Mouse (Mus musculus): Measurements from ENCODE around the gene Hsdl1. TPM values are rescaled to one million over a fixed set of nuclear protein-coding genes. Genes with fewer than 3 reads are reported as not detected.
A peak's percentile ranks its signal among the peaks of the same experiment; 100 is the strongest.

The Hsdl1 gene
- polyA plus RNA-seq, 1 experiment from 2014 or later = 35.3 TPM

DNA sequence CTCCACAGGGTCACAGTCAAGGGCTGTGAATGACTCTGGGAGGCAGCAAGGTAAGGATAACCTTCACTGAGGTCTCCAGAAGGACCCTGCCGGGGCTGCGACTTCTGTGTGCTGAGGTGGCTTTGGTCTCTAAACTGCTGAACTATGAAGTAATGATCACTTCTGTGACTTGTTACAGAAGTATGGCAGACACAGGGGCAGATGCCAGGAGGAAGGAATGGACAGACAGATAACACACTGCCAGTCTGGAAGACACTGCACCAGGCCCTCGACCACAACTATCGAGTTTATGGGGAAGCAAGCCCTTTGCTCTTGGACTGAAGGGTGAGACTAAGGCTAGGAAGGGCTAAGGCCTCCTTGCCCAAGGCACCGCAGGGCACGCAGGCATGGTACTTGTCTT, 3.8 kb downstream of the Hsdl1 start:
- H3K36me3 ChIP-seq = peaks cover 15% of the 10 kb centered on the region
- H3K4me1 ChIP-seq = peaks cover 42% of the 10 kb centered on the region
- WGBS = 85% methylated on average over 6 of the region's 6 CpGs
- no peak overlapping the region for H3K4me3 ChIP-seq
- DNase-seq (ENCODE audit: low spot score) = no peak
- H3K27me3 ChIP-seq (ENCODE audit: insufficient read depth, poor library complexity, severe bottlenecking) = peaks cover 7% of the 10 kb centered on the region
- no peaks in the 10 kb centered on the region for H3K9me3 ChIP-seq
- no peak overlapping the region for H3K27ac ChIP-seq

- Histone ChIP-seq H3K36me3 (peaks cover 28% of the 10 kb centered on the region), H3K4me1 (peaks cover 34% of the 10 kb centered on the region), H3K9me3 (no peaks in the 10 kb centered on the region), H3K27me3 (ENCODE audit: insufficient read depth, poor library complexity, severe bottlenecking) (no peaks in the 10 kb centered on the region; the same call in 1 of the 2 replicates), H3K4me3 (no peak overlapping the region), H3K27ac (no peak overlapping the region)
- DNase-seq (ENCODE audit: low spot score) = no peak
- 28% methylated on average over 4 of the region's 4 CpGs for WGBS
These were observed 5.1 kb downstream of the Hsdl1 start for GRCm38 (mm10) chr8:119569881-119570280.

DNA sequence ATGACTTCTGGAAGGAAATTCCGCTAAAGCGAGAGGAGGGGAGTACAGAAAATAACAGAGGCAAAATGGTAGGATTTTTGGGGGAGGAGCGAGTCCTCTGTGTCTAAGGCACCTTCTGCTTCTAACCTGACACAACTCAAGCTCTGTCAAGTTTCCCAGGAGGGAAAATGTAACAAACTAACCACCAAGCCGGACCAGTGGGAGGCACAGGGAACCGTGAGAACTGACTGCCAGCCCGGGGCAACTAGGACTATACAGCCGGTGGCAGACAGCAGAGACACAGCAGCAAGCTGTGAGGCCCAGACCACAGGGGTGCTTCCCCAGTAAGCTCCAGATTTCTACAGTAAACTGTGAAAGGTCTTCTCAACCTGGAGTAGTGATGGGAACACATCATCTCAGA, 6.0 kb downstream of the Hsdl1 start:
- no peak overlapping the region for H3K4me3 ChIP-seq
- no peaks in the 10 kb centered on the region for H3K9me3 ChIP-seq
- peaks cover 36% of the 10 kb centered on the region for H3K36me3 ChIP-seq
- H3K27me3 ChIP-seq (ENCODE audit: insufficient read depth, poor library complexity, severe bottlenecking) = no peaks in the 10 kb centered on the region; the same call in 1 of the 2 replicates
- H3K4me1 ChIP-seq = peaks cover 25% of the 10 kb centered on the region
- H3K27ac ChIP-seq = no peak overlapping the region
- no peak for DNase-seq (ENCODE audit: low spot score)
- 55% methylated on average over 7 of the region's 7 CpGs for WGBS

- H3K27ac ChIP-seq = no peak overlapping the region
- WGBS = 86% methylated on average over 9 of the region's 9 CpGs
- DNase-seq (ENCODE audit: low spot score) = no peak
- peaks cover 43% of the 10 kb centered on the region for H3K36me3 ChIP-seq
- H3K9me3 ChIP-seq = no peaks in the 10 kb centered on the region
- H3K4me3 ChIP-seq = no peak overlapping the region
- H3K4me1 ChIP-seq = peaks cover 21% of the 10 kb centered on the region
- no peaks in the 10 kb centered on the region; the same call in 1 of the 2 replicates for H3K27me3 ChIP-seq (ENCODE audit: insufficient read depth, poor library complexity, severe bottlenecking)
These were observed 6.7 kb downstream of the Hsdl1 start for GRCm38 (mm10) chr8:119568251-119568650.

DNA sequence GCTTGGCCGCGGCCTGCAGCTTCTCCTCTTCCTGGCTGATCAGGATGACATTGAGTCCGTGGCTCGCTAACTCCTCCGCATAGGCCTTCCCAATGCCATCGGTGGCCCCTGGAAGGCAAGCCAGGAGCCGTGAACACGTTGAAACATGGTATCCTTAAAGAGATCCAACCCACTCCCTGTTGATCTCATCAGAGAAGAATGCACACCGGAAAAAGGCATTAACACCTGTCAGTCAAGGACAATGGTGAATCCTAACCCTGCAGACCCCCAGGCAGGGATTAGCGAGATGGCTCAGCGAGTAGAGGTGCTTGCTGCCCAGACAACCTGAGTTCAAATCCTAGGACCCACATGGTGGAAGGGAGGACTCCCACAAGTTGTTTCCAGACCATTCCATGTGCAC, 8.6 kb downstream of the Hsdl1 start:
- H3K4me3 ChIP-seq = no peak overlapping the region
- H3K4me1 ChIP-seq = peaks cover 17% of the 10 kb centered on the region
- no peaks in the 10 kb centered on the region; the same call in 1 of the 2 replicates for H3K27me3 ChIP-seq (ENCODE audit: insufficient read depth, poor library complexity, severe bottlenecking)
- no peaks in the 10 kb centered on the region for H3K9me3 ChIP-seq
- no peak for DNase-seq (ENCODE audit: low spot score)
- H3K27ac ChIP-seq = no peak overlapping the region
- 64% methylated on average over 11 of the region's 11 CpGs for whole genome bisulfite sequencing
- H3K36me3 ChIP-seq = peaks cover 60% of the 10 kb centered on the region

DNA sequence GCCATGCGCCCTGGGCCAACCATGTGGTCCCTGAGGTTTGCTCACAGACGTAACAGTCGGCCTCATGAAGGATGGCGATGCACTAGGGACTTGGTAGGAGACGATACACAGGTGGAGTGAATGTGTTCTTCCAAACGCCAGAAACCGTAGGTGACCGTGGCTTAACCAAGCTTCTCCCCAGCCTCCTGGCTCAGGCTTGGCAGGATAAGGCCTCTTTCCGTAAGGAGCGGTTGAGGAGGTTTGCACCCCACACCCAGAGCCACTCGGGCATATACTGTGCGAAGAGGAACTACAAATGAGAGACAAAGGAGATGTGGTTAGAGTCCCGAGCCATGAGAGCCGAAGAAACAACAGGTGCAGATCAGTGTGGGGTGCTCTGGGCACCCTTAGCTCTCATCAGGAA, 11.1 kb downstream of the Hsdl1 start:
- peaks cover 4% of the 10 kb centered on the region; the same call in 1 of the 2 replicates for H3K4me1 ChIP-seq
- WGBS = 93% methylated on average over 14 of the region's 14 CpGs
- H3K27me3 ChIP-seq (ENCODE audit: insufficient read depth, poor library complexity, severe bottlenecking) = no peaks in the 10 kb centered on the region; the same call in 1 of the 2 replicates
- H3K9me3 ChIP-seq = no peaks in the 10 kb centered on the region
- peaks cover 60% of the 10 kb centered on the region for H3K36me3 ChIP-seq
- H3K27ac ChIP-seq = no peak overlapping the region
- no peak for DNase-seq (ENCODE audit: low spot score)
- H3K4me3 ChIP-seq = no peak overlapping the region

GRCm38 (mm10) chr8:119559402-119559720, 15.6 kb downstream of the Hsdl1 start:
- 83% methylated on average over 6 of the region's 6 CpGs for WGBS
- Histone ChIP-seq H3K27me3 (ENCODE audit: insufficient read depth, poor library complexity, severe bottlenecking) (no peaks in the 10 kb centered on the region), H3K4me3 (peak overlapping the region; percentile 90), H3K9me3 (no peaks in the 10 kb centered on the region), H3K27ac (peak overlapping the region; percentile 97), H3K36me3 (peaks cover 31% of the 10 kb centered on the region), H3K4me1 (peaks cover 24% of the 10 kb centered on the region)
- no peak for DNase-seq (ENCODE audit: low spot score)

GRCm38 (mm10) chr8:119558603-119559401, 16.2 kb downstream of the Hsdl1 start, which contains the start of gene Mbtps1:
Gene Mbtps1 (minus strand): TSS chr8:119558735.
- peaks cover 26% of the 10 kb centered on the region for H3K36me3 ChIP-seq
- H3K27ac ChIP-seq = peak within 1 kb of the TSS; percentile 97
- no peaks in the 10 kb centered on the region for H3K27me3 ChIP-seq (ENCODE audit: insufficient read depth, poor library complexity, severe bottlenecking)
- H3K4me3 ChIP-seq = peak within 1 kb of the TSS; percentile 90
- H3K9me3 ChIP-seq = no peaks in the 10 kb centered on the region
- peaks cover 30% of the 10 kb centered on the region for H3K4me1 ChIP-seq
- WGBS = 6% methylated on average over 63 of the region's 63 CpGs
- peak; percentile 97 for DNase-seq (ENCODE audit: low spot score)

GRCm38 (mm10) chr8:119557821-119558602, 17.0 kb downstream of the Hsdl1 start:
- Histone ChIP-seq H3K4me3 (peak overlapping the region; percentile 90), H3K36me3 (peaks cover 18% of the 10 kb centered on the region), H3K9me3 (no peaks in the 10 kb centered on the region), H3K27ac (peak overlapping the region; percentile 97), H3K27me3 (ENCODE audit: insufficient read depth, poor library complexity, severe bottlenecking) (no peaks in the 10 kb centered on the region), H3K4me1 (peaks cover 36% of the 10 kb centered on the region)
- peak; percentile 90 for DNase-seq (ENCODE audit: low spot score)
- 1% methylated on average over 55 of the region's 55 CpGs for WGBS

DNA sequence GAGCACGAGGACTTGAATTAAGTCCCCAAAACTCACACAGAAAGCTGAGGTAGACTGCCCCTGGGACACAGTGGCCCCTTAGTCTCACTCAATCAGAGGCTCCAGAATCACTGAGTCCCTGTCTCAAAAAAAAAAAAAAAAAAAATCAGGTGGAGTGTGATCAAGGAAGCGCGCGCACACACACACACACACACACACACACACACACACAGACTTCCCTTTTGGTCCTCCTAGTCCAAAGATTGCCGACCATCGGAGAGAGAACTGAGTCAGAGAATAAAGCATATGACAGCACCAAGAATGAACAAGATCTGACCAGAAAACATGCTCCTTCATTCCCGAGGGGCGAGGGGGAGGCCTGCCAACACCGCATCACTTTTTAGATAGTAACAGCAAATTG, 17.9 kb downstream of the Hsdl1 start:
- DNase-seq (ENCODE audit: low spot score) = no peak
- peaks cover 9% of the 10 kb centered on the region for H3K36me3 ChIP-seq
- H3K27me3 ChIP-seq (ENCODE audit: insufficient read depth, poor library complexity, severe bottlenecking) = no peaks in the 10 kb centered on the region
- H3K4me3 ChIP-seq = peak overlapping the region; percentile 90
- WGBS = 81% methylated on average over 9 of the region's 9 CpGs
- no peaks in the 10 kb centered on the region for H3K9me3 ChIP-seq
- H3K27ac ChIP-seq = no peak overlapping the region
- peaks cover 39% of the 10 kb centered on the region for H3K4me1 ChIP-seq

GRCm38 (mm10) chr8:119555861-119556260, 19.1 kb downstream of the Hsdl1 start:
- H3K4me1 ChIP-seq = peaks cover 44% of the 10 kb centered on the region
- no peaks in the 10 kb centered on the region for H3K27me3 ChIP-seq (ENCODE audit: insufficient read depth, poor library complexity, severe bottlenecking)
- H3K36me3 ChIP-seq = 0 out of 2 replicates have a peak, but pooled peaks cover 3% of the 10 kb centered on the region
- H3K4me3 ChIP-seq = no peak overlapping the region
- H3K9me3 ChIP-seq = no peaks in the 10 kb centered on the region
- no peak for DNase-seq (ENCODE audit: low spot score)
- H3K27ac ChIP-seq = no peak overlapping the region
- WGBS = 91% methylated on average over 6 of the region's 6 CpGs

GRCm38 (mm10) chr8:119552967-119553366, 22.0 kb downstream of the Hsdl1 start:
- DNase-seq (ENCODE audit: low spot score) = no peak
- Histone ChIP-seq H3K36me3 (0 out of 2 replicates have a peak, but pooled peaks cover 6% of the 10 kb centered on the region), H3K9me3 (no peaks in the 10 kb centered on the region), H3K4me3 (no peak overlapping the region), H3K27ac (no peak overlapping the region), H3K27me3 (ENCODE audit: insufficient read depth, poor library complexity, severe bottlenecking) (no peaks in the 10 kb centered on the region), H3K4me1 (peaks cover 51% of the 10 kb centered on the region)
- WGBS = 53% methylated on average over 2 of the region's 2 CpGs

DNA sequence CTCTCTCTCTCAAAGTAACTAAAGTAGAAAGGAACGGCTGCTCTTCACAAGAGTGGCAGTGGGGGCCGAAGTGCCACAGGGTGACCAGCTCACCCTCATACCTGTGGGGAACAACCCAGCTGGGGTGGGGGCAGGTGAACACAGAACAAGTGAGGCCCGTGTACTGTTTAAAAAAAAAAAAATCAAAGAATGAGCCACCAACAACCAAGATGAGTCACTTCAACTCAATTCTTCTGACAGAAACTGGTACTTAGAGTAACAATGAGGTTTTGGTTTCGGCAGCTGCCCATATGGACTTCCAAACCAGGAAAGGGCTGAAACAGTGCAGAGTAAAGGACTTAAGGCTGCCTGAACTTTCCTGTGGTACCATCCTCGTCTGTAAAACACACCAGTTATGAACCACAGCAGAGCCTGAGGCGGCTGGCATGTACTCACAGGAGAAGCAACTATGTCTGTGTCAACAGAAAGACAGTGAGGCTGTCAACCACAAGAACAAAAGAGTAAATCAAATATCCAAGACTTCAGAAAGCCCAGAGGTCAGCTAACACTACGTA, 26.3 kb downstream of the Hsdl1 start:
- H3K36me3 ChIP-seq = peaks cover 44% of the 10 kb centered on the region
- H3K4me1 ChIP-seq = peaks cover 30% of the 10 kb centered on the region
- 78% methylated on average over 7 of the region's 7 CpGs for WGBS
- no peak overlapping the region for H3K27ac ChIP-seq
- no peak for DNase-seq (ENCODE audit: low spot score)
- H3K9me3 ChIP-seq = no peaks in the 10 kb centered on the region
- H3K27me3 ChIP-seq (ENCODE audit: insufficient read depth, poor library complexity, severe bottlenecking) = no peaks in the 10 kb centered on the region
- H3K4me3 ChIP-seq = no peak overlapping the region

Data from heart, embryonic 10.5 days (tissue).